Mouse (Mus musculus): ENCODE results near the gene Actr5.

- no peak for TF ChIP-seq POLR2A (IDR thresholded peaks at IDR 0.05; ENCODE audit: low read depth, low read length)
- TF ChIP-seq CTCF (IDR thresholded peaks at IDR 0.05; ENCODE audit: extremely low read depth, insufficient read depth, insufficient read length, insufficient replicate concordance) = no peak
These were observed 9.5 kb upstream of the Actr5 start for GRCm38 (mm10) chr2:158615161-158615680.

All from spleen, adult 2 months (tissue).